Mouse (Mus musculus) embryonic facial prominence, embryonic 10.5 days (tissue): ENCODE measurements at regions not wholly inside any gene's neighbourhood (a gene's known extent, or its start where the extent isn't known, plus 50 kb on each side); places are given as distances from the start of the nearest gene placed in this dataset.
A peak's percentile ranks its signal among the peaks of the same experiment; 100 is the strongest.

Experiments
- DNase-seq: peaks from one replicate; pipeline ENCODE4 v3.0.0-alpha.2; 2017; ENCODE audit warnings: low spot score
- H3K27ac ChIP-seq: fragments of 300-500 bp; sonication (generic); replicated peaks from 2 replicates; pipeline ENCODE4 v1.5.1; 2016; ENCODE audit warnings: mild to moderate bottlenecking
- H3K27me3 ChIP-seq: fragments of 300-500 bp; sonication (generic); replicated peaks from 2 replicates; pipeline ENCODE4 v1.6.1; 2016; ENCODE audit warnings: low read depth, mild to moderate bottlenecking; ENCODE audit not compliant: poor library complexity, severe bottlenecking
- H3K36me3 ChIP-seq: fragments of 300-500 bp; sonication (generic); replicated peaks from 2 replicates; pipeline ENCODE4 v1.6.1; 2016; ENCODE audit warnings: mild to moderate bottlenecking, moderate library complexity
- H3K4me1 ChIP-seq: fragments of 300-500 bp; sonication (generic); 2 replicates; pipeline ENCODE4 v1.6.1; 2016
- H3K4me3 ChIP-seq: fragments of 300-500 bp; sonication (generic); 2 replicates; pipeline ENCODE4 v1.5.1; 2016; ENCODE audit warnings: mild to moderate bottlenecking, moderate library complexity
- H3K9me3 ChIP-seq: fragments of 300-500 bp; sonication (generic); 2 replicates; pipeline ENCODE4 v1.6.1; 2016; ENCODE audit warnings: mild to moderate bottlenecking
- WGBS: fragments of 180-500 bp; shearing (Covaris S2); methylation state at CpG from one replicate; pipeline ENCODE4 v1.1.7; 2016; 5-methylcytosine and 5-hydroxymethylcytosine counted together

DNA sequence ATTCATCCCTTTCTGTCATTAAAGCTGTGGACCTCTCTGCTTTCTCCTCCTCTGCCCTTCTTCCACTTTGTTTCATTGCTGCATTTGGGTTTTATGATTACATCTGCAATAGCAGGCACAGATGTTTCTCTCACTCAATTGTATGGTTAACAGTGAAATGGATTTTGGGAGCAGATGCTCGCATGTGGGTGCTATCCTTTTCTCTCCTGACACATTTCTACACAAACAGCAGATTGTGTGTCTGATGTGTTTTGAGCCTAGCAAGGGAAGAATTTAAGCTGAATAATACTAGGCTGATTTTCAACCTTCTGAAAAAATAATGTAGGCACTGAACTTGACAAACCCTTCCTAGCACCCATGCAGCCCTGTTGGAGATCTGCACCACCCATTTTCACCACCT is 56.9 kb upstream of the Ldoc1 start:
- no peak for DNase-seq
- Histone ChIP-seq H3K27ac (no peak overlapping the region), H3K4me1 (no peaks in the 10 kb centered on the region), H3K36me3 (no peaks in the 10 kb centered on the region), H3K9me3 (no peaks in the 10 kb centered on the region), H3K27me3 (no peaks in the 10 kb centered on the region), H3K4me3 (no peak overlapping the region)
- 77% methylated on average over 1 of the region's 1 CpGs for WGBS

DNA sequence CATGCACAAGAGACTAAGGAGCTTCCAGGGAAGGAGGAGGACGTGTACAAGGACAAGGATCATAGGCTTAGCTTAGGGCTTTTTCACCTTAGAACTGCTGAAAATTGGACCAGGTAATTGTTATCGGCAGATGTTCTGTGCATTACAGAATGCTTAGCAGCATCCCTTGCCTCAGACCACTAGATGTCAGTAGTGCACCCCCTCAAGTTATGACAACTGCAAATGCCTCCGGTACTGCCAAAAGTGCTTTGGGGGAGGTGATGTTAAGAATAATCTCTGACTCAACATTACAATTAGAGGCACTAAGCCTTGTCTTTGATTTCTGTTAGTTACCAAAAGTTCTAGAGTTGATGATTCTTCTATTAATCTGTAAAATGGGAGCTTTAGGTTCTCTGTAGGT is 56.2 kb upstream of the Ldoc1 start:
- Histone ChIP-seq H3K4me1 (no peaks in the 10 kb centered on the region), H3K9me3 (no peaks in the 10 kb centered on the region), H3K4me3 (no peak overlapping the region), H3K36me3 (no peaks in the 10 kb centered on the region), H3K27ac (no peak overlapping the region), H3K27me3 (no peaks in the 10 kb centered on the region)
- DNase-seq = peak; percentile 15
- 53% methylated on average over 3 of the region's 3 CpGs for WGBS
